Mouse (Mus musculus) stomach, postnatal 0 days (tissue): ENCODE data around the gene Fntb. TPM values are rescaled to one million over a fixed set of nuclear protein-coding genes. Genes with fewer than 3 reads are reported as not detected.

Experiments
- ATAC-seq: fragments of 200-750 bp; cut with Nextera tagmentation; 2 replicates; pipeline ENCODE4 v1.8.0; 2017; ENCODE audit not compliant: low FRiP score, low TSS enrichment
- DNase-seq: peaks from one replicate; pipeline ENCODE4 v3.0.0-alpha.2; 2016; ENCODE audit warnings: low spot score
- H3K27ac ChIP-seq: fragments of 300-500 bp; sonication (generic); replicated peaks from 2 replicates; pipeline ENCODE4 v1.5.1; 2014; ENCODE audit warnings: mild to moderate bottlenecking, control low read depth
- H3K27me3 ChIP-seq: fragments of 300-500 bp; sonication (generic); 2 replicates; pipeline ENCODE4 v1.6.1; 2014; ENCODE audit warnings: low read length; ENCODE audit not compliant: control insufficient read depth, insufficient read depth
- H3K36me3 ChIP-seq: fragments of 300-500 bp; sonication (generic); 2 replicates; pipeline ENCODE4 v1.6.1; 2014; ENCODE audit warnings: low read length, mixed read lengths; ENCODE audit not compliant: control insufficient read depth, insufficient read depth
- H3K4me1 ChIP-seq: fragments of 300-500 bp; sonication (generic); replicated peaks from 2 replicates; pipeline ENCODE4 v1.6.1; 2014; ENCODE audit warnings: antibody characterized with exemption; ENCODE audit not compliant: control insufficient read depth, insufficient read depth
- H3K4me2 ChIP-seq: fragments of 300-500 bp; sonication (generic); replicated peaks from 2 replicates; pipeline ENCODE4 v1.6.1; 2014; ENCODE audit warnings: low read depth, mild to moderate bottlenecking, control low read depth, moderate library complexity
- H3K4me3 ChIP-seq: fragments of 300-500 bp; sonication (generic); 2 replicates; pipeline ENCODE4 v1.5.1; 2014; ENCODE audit warnings: low read depth, low read length, control low read depth
- H3K9ac ChIP-seq: fragments of 300-500 bp; sonication (generic); 2 replicates; pipeline ENCODE4 v1.6.1; 2014; ENCODE audit warnings: mild to moderate bottlenecking, low read length, control low read depth, mixed read lengths
- H3K9me3 ChIP-seq: fragments of 300-500 bp; sonication (generic); 2 replicates; pipeline ENCODE4 v1.6.1; 2016; ENCODE audit warnings: low read length; ENCODE audit not compliant: control insufficient read depth
- CTCF ChIP-seq: IDR thresholded peaks from 2 replicates; pipeline ENCODE4 v1.5.1; 2016; ENCODE audit warnings: antibody characterized with exemption, low read depth, mild to moderate bottlenecking, moderate library complexity
- EP300 ChIP-seq: optimal IDR thresholded peaks from 2 replicates; pipeline ENCODE3; 2016; ENCODE audit warnings: antibody characterized with exemption
- WGBS: fragments of 180-500 bp; shearing (Covaris S2); extraction: QIAGEN DNeasy Blood & Tissue Kit; methylation state at CpG from one replicate; pipeline ENCODE4 v1.1.7; 2014; 5-methylcytosine and 5-hydroxymethylcytosine counted together
- polyA plus RNA-seq: library from polyadenylated mRNA; unstranded; fragments of >200 nt; fragmentation: Nextera tagmentation; extraction: Ambion mirVana; gene quantifications from 2 replicates; pipeline ENCODE4 v1.2.1, GENCODE M21; 2015

Gene Fntb
- polyA plus RNA-seq, 1 experiment from 2014 or later = 22.4 TPM

DNA sequence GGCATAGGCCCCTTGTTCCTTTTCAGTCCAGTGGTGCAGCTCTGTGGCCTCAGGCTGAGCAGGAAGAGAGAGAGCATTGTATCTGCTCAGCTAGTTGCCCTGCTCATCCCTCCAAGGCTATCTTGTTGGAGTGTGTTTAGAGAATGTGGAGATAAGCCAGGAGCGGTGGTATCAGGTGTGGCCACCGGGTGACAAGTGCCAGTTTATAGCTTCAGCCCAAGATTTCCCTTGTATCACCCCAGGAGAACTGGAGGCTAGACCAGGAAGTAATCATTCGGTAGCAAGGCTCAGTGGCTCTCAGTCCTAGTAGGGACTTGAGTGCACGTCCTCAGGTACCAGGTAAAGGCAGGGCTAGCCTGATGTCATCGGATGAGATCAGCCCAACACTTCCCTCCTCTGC, 143.8 kb downstream of the Fntb start:
- H3K9me3 ChIP-seq = no peaks in the 10 kb centered on the region
- no peak overlapping the region for H3K9ac ChIP-seq
- 76% methylated on average over 5 of the region's 5 CpGs for WGBS
- no peaks in the 10 kb centered on the region for H3K4me1 ChIP-seq
- no peaks in the 10 kb centered on the region for H3K27me3 ChIP-seq
- no peak overlapping the region for H3K4me3 ChIP-seq
- no peak overlapping the region for H3K27ac ChIP-seq
- H3K4me2 ChIP-seq = no peak overlapping the region
- TF ChIP-seq CTCF = no peak
- no peak for TF ChIP-seq EP300
- H3K36me3 ChIP-seq = no peaks in the 10 kb centered on the region
- ATAC-seq (no peak), DNase-seq (no peak)

DNA sequence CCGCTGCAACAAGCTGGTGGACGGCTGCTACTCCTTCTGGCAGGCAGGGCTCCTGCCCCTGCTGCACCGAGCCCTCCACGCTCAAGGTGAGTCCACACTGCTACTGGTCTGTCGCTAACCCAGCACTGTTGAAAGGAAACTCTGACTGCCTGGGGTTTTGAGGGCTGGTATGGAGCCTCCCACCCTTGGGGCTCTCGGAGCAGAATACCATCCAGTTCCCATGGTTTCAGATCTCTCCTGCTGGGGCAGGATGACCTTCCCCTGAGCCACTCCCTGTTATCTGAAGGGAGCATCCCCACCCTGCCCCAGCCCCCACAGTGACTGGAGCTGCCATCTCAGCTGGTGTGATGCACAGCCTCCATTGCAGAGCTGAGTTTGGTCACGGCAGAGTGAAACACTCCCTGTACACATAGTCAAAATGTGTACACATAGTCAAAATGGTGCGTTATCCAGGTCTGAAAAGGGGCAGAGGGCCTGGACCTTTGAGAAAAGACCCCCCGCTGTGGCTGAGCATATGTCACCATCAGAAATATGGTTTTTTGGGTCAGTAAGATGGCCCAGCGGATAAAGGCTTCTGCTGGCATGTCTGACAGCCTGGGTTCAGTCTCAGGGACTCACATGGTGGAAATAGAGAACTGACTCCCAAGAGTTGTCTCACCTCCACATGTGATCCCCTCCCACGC, 145.0 kb downstream of the Fntb start:
- H3K4me3 ChIP-seq = no peak overlapping the region
- WGBS = 85% methylated on average over 11 of the region's 11 CpGs
- H3K27ac ChIP-seq = no peak overlapping the region
- no peak overlapping the region for H3K9ac ChIP-seq
- H3K9me3 ChIP-seq = no peaks in the 10 kb centered on the region
- no peaks in the 10 kb centered on the region for H3K4me1 ChIP-seq
- H3K36me3 ChIP-seq = no peaks in the 10 kb centered on the region
- H3K27me3 ChIP-seq = no peaks in the 10 kb centered on the region
- DNase-seq = no peak
- TF ChIP-seq CTCF (no peak), EP300 (no peak)
- ATAC-seq = no peak
- H3K4me2 ChIP-seq = no peak overlapping the region

GRCm38 (mm10) chr12:76911171-76911726, 145.9 kb downstream of the Fntb start:
- no peak for DNase-seq
- no peak overlapping the region for H3K4me3 ChIP-seq
- no peaks in the 10 kb centered on the region; the same call in 1 of the 2 replicates for H3K36me3 ChIP-seq
- H3K4me1 ChIP-seq = no peaks in the 10 kb centered on the region
- ATAC-seq = no peak
- no peak overlapping the region for H3K27ac ChIP-seq
- H3K9ac ChIP-seq = no peak overlapping the region
- TF ChIP-seq EP300 (no peak), CTCF (no peak)
- no peaks in the 10 kb centered on the region for H3K27me3 ChIP-seq
- no peaks in the 10 kb centered on the region for H3K9me3 ChIP-seq
- H3K4me2 ChIP-seq = no peak overlapping the region
- 84% methylated on average over 16 of the region's 16 CpGs for WGBS

- no peak for ATAC-seq
Measured at GRCm38 (mm10) chr12:76912193-76912592, 146.8 kb downstream of the Fntb start.

DNA sequence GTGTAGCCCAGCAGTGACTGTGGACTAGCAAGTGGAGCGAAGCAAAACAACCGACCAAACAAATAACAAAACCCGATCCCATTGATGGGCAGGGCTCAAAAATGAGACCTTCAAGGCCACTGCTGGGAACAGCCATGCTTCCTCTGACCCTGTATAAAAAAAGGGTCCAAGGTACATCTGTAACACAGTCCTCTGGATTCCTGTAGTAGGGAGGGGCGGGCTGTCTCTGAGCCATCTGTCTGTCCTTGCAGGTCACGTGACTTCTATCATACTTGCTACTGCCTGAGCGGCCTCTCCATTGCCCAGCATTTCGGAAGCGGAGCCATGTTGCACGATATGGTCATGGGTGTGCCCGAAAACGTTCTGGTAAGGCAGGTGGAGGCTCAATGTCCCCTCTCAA, 150.8 kb downstream of the Fntb start:
- H3K4me2 ChIP-seq = no peak overlapping the region
- 89% methylated on average over 11 of the region's 11 CpGs for WGBS
- H3K9me3 ChIP-seq = no peaks in the 10 kb centered on the region
- no peak for TF ChIP-seq CTCF
- no peak for TF ChIP-seq EP300
- H3K4me3 ChIP-seq = no peak overlapping the region
- H3K36me3 ChIP-seq = no peaks in the 10 kb centered on the region; the same call in 1 of the 2 replicates
- H3K27ac ChIP-seq = no peak overlapping the region
- H3K27me3 ChIP-seq = no peaks in the 10 kb centered on the region
- no peak overlapping the region for H3K9ac ChIP-seq
- H3K4me1 ChIP-seq = no peaks in the 10 kb centered on the region
- DNase-seq = no peak
- no peak for ATAC-seq

More at GRCm38 (mm10) chr12:76912193-76912592, 146.8 kb downstream of the Fntb start:
- Histone ChIP-seq H3K4me3 (no peak overlapping the region), H3K27me3 (no peaks in the 10 kb centered on the region), H3K36me3 (no peaks in the 10 kb centered on the region; the same call in 1 of the 2 replicates), H3K4me2 (no peak overlapping the region), H3K4me1 (no peaks in the 10 kb centered on the region), H3K9me3 (no peaks in the 10 kb centered on the region), H3K27ac (no peak overlapping the region), H3K9ac (no peak overlapping the region)
- TF ChIP-seq EP300 (no peak), CTCF (no peak)
- WGBS = 41% methylated on average over 9 of the region's 9 CpGs
- DNase-seq = no peak

- Histone ChIP-seq H3K27ac (no peak overlapping the region), H3K9ac (no peak overlapping the region), H3K4me3 (no peak overlapping the region), H3K4me1 (no peaks in the 10 kb centered on the region), H3K4me2 (no peak overlapping the region), H3K36me3 (no peaks in the 10 kb centered on the region; the same call in 1 of the 2 replicates), H3K27me3 (no peaks in the 10 kb centered on the region), H3K9me3 (no peaks in the 10 kb centered on the region)
- DNase-seq (no peak), ATAC-seq (no peak)
- 78% methylated on average over 6 of the region's 6 CpGs for WGBS
- TF ChIP-seq EP300 (no peak), CTCF (no peak)
Measured at GRCm38 (mm10) chr12:76918113-76918512, 152.7 kb downstream of the Fntb start.
